9 mouse cellular contexts compared by ENCODE assay signal in the genomic region with DNA sequence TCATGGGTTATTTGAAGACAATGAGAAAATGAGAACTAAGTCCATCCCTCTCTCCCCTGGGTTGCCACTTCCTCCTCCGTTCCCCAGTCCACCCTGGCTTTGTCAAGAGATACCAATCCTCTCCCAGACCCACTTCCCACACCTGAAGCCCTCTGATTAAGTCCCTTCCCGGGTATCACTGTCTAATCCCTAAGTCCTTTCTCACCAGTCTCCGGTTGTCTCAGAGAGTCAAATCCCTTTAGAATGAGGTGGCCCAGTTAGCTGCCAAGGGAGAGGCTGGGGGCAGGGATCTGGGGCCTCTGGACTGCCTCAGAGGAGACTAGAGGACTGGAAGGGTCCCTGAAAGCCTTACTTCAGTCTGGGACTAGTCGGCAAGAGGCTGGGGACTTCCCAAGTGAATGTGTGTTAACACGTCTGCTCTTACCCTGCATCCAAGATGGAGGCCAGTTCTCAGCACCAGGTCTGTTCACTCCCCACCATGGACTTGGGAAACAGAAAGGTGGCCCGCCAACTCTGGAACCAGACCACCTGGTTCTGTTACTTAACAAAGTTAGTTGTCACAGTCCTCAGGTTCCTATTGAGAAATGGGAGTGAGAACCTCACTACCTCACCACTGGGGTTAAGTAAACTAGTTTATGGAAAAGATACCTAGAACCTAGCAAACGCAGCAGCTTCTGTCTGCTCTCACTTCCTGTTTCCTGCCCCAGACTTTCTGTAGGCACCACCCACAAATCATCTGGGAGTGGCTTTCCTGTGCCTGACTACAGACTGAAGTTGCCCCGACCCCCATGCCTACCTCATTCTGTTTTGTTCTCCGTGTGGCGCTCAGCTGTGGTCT. TPM values are rescaled to one million over a fixed set of nuclear protein-coding genes. Genes with fewer than 3 reads are reported as not detected.
DNase-seq lines count a peak whose midpoint lies in the region; ATAC-seq and TF ChIP-seq lines count a peak whose summit lies in the region.
"Had no signal": no experiment of that assay in that cellular context is flagged by ENCODE, and none has a peak within 500 bp of the region (broad histone marks: within the 10 kb centered on the region; RNA-seq: fewer than 3 reads in every experiment).

A gene (minus strand): TSS at position 674 of the 838 bp plus-strand sequence.

- H3K4me1 ChIP-seq in heart, embryonic 12.5 days (replicated peaks) = peaks cover 22% of the 10 kb centered on the region
- peaks cover 9% of the 10 kb centered on the region for H3K4me1 ChIP-seq in intestine, embryonic 16.5 days (ENCODE audit: control insufficient read depth, insufficient read depth, low read length)

- H3K9me3 ChIP-seq in heart, embryonic 12.5 days (replicated peaks) = peaks cover 19% of the 10 kb centered on the region
- H3K9me3 ChIP-seq in intestine, embryonic 16.5 days (ENCODE audit: control insufficient read depth, low read length) = no peaks in the 10 kb centered on the region

- intact Hi-C loops in left cerebral cortex, postnatal 36 days (cut with DNase I) = loop anchor here (5.0 kb wide), 2 partner anchors 36 to 71 kb away; no protein-coding TSS in a partner anchor

- no peak for ATAC-seq in frontal cortex, adult (ENCODE audit: low TSS enrichment)
- no peak for ATAC-seq in Patski
- ATAC-seq in heart, embryonic 12.5 days (ENCODE audit: insufficient number of reproducible peaks, low FRiP score) = no peak
- ATAC-seq in intestine, embryonic 16.5 days = no peak

- 68% methylated on average over 10 of the region's 10 CpGs for WGBS in heart, embryonic 12.5 days
- 77% methylated on average over 10 of the region's 10 CpGs for whole genome bisulfite sequencing in intestine, embryonic 16.5 days

- in situ Hi-C loops in Patski (cut with MboI; ENCODE audit: low pct_unique_long_range_greater_than_20kb) = no loop called here

- H3K27ac ChIP-seq in heart, embryonic 12.5 days (ENCODE audit: poor library complexity, severe bottlenecking) = no peak within 1 kb of the TSS
- H3K27ac ChIP-seq in intestine, embryonic 16.5 days (ENCODE audit: low read length) = no peak within 1 kb of the TSS
- H3K27ac ChIP-seq: embryonic facial prominence, embryonic 12.5 days had no signal

- H3K27me3 ChIP-seq in Patski = no peaks in the 10 kb centered on the region
- H3K27me3 ChIP-seq in heart, embryonic 12.5 days (replicated peaks) = peaks cover 9% of the 10 kb centered on the region; the same call in 1 of the 2 replicates
- peaks cover 5% of the 10 kb centered on the region; the same call in 1 of the 2 replicates for H3K27me3 ChIP-seq in intestine, embryonic 16.5 days (replicated peaks; ENCODE audit: control insufficient read depth, insufficient read depth, low read length)

- H3K4me2 ChIP-seq in heart, embryonic 12.5 days = no peak within 1 kb of the TSS
- H3K4me2 ChIP-seq in intestine, embryonic 16.5 days (ENCODE audit: low read depth, low read length) = no peak within 1 kb of the TSS
- H3K4me2 ChIP-seq: embryonic facial prominence, embryonic 12.5 days had no signal

- H3K9ac ChIP-seq in heart, embryonic 12.5 days = no peak within 1 kb of the TSS
- H3K9ac ChIP-seq in intestine, embryonic 16.5 days (ENCODE audit: low read depth, low read length) = no peak within 1 kb of the TSS
- H3K9ac ChIP-seq: embryonic facial prominence, embryonic 12.5 days had no signal

- H3K4me3 ChIP-seq in heart, embryonic 12.5 days = no peak within 1 kb of the TSS
- no peak within 1 kb of the TSS for H3K4me3 ChIP-seq in intestine, embryonic 16.5 days (ENCODE audit: low read length)
- H3K4me3 ChIP-seq: embryonic facial prominence, embryonic 12.5 days had no signal

- DNase-seq in frontal cortex, adult 2 months (ENCODE audit: extremely low spot score in 1 of 2, low spot score in 1 of 2) = no peak
- no peak for DNase-seq in Patski (ENCODE audit: low read depth, low spot score)
- no peak for DNase-seq in left cerebral cortex, postnatal 36 days (ENCODE audit: low spot score in 2 of 2)
- DNase-seq in retina, postnatal 1 day = peak; percentile 72
- no peak for DNase-seq in gastrocnemius, postnatal 4 days (ENCODE audit: low spot score in 2 of 2)

- POLR2A ChIA-PET in Patski (lab: Charles Lee) = no interaction called here

- TF ChIP-seq CTCF in Patski (IDR thresholded peaks at IDR 0.05) = no peak

- H3K36me3 ChIP-seq in heart, embryonic 12.5 days = no peaks in the 10 kb centered on the region
- no peaks in the 10 kb centered on the region for H3K36me3 ChIP-seq in intestine, embryonic 16.5 days (ENCODE audit: control insufficient read depth, insufficient read depth, low read length)
- H3K36me3 ChIP-seq: embryonic facial prominence, embryonic 12.5 days had no signal

- CTCF ChIA-PET in Patski (lab: Charles Lee) = interaction anchor here (1.3 to 1.4 kb wide), 2 partner anchors 11 to 40 kb away, joined by 3 read pairs; no protein-coding TSS in a partner anchor

RNA-seq across cellular contexts. Expression of the gene that starts here (rescaled TPM):
- polyA plus RNA-seq in frontal cortex, adult 2 months (2012; rRNA removed) = 41.8 and 43.0 TPM in 2 replicates
- 23.6 TPM for polyA plus RNA-seq in Patski (2021)
- total RNA-seq in left cerebral cortex, postnatal 36 days (2021) = 10 to 100 TPM; 35.0 to 35.4 TPM
- total RNA-seq in gastrocnemius, postnatal 4 days (2021) = 1 to 10 TPM; 2.3 to 2.6 TPM
- 0.86 and 1.1 TPM in 2 replicates for polyA plus RNA-seq in heart, embryonic 12.5 days (2016; fragmentation: Nextera tagmentation; extraction: Ambion mirVana)
- polyA plus RNA-seq in intestine, embryonic 16.5 days (2015; fragmentation: Nextera tagmentation; extraction: Ambion mirVana) = 1.7 and 2.9 TPM in 2 replicates

Comparison
In these comparisons a context has a peak if more than half of its experiments do, and no peak if none do; other contexts are left out.
1. RNA of the gene that starts here (total RNA-seq): 35.0 to 35.4 TPM in left cerebral cortex, postnatal 36 days; 2.3 to 2.6 TPM in gastrocnemius, postnatal 4 days; every median in the first group is over 4 times any median in the second.